Mouse (Mus musculus) thymus, postnatal 10 days (tissue): ENCODE measurements at regions not wholly inside any gene's neighbourhood (a gene's known extent, or its start where the extent isn't known, plus 50 kb on each side); places are given as distances from the start of the nearest gene placed in this dataset.

Experiments used
- DNase-seq, 2 experiments: peaks; one replicate each; pipeline ENCODE4 v3.0.0; 2021; ENCODE audit warnings: low spot score in 2 of 2

DNA sequence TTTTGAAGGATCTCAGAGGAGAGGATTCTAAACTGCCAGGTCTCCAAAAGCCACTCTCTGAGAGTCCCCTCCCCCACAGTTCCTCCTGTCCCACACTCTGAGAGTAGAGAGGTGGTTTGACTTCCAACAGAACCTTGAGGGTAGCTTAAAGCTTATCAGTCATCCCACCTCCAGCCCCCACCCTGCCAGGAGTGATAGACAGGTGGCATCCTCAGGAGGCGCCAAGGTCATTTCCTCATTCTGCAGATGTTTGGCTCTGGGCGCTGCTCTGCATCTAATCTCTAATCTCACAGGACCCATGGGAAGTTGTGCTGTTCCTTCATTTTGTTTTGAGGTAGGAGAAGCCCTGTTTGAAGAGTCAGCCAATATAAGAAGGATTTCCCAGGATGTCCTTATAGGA, 96.2 kb downstream of the Hes1 start:
- DNase-seq = no peak

DNA sequence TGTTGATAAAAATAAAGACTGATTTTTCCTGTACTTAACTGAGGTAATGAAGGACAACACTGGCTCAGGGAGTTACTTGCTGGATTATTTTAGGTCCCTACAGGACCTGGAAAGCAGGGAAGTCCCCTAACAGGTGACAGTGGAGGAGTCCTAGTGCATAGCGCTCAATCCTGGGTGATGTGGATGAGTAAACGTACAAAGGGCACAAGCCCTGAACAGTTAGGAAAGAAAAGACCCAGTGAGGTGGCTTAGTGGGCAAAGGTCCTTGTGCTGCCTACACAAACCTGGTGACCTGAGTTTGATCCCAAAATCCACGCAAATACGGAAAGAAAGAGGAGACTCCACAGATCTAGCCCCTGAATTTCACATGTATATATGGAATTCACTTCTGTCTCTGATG, 99.1 kb downstream of the Hes1 start:
- DNase-seq = no peak

DNA sequence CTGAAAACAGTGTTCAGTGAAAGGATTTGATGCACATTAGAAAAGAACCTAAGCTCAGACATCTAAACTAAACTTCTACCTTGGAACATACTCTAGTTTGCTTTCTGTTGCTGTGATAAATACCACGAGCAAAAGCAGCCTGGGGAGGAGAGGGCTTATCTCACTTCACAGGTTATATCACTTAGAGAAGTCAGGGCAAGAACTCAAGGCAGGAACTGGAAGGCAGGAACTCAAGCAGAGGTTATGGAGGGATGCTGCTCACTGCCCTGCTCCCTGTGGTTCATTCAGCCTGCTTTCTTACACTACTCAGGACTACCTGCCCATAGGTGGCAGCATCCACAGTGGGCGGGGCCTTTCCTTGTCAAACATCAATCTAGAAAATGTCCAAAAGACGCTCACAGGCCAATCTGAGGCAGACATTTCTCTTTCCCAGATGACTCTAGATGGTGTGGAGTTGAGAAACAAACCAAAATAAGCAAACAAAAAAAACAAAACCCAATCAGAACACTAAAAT, 101.5 kb downstream of the Hes1 start:
- DNase-seq = no peak

DNA sequence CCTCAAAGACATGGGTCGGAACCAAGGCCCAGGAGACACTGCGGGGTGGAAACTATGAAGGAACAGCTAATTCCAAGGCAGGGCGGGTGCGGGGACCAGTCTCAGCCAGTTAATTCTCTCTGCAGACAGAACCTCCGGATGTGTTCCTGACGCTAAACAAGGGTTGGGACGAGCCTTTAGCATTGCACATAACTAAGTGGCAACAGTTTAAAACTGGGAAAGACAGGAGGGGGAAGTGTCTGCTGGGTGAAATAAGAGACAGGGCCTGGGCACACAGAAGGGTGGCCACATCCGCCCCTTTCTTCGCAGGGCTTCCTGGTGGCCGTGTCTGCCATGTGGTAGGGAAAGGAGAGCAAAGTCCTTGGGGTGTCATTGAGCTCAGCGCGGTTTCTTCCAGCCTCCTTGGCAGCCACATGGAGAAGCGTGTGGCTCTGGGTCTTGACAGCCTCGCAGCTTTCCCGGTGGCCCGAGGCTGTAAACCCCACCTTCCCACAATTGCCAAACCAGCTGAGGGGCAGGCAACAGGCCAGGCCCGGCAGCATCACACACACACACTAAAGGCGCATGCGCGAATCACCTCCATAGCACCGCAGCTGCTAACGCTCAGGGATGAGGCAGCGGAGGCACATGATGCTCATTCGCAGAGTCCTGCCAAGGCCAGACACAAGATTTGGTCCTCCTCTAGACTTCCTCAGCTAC, 95.8 kb downstream of the Cpn2 start:
- no peak for DNase-seq

DNA sequence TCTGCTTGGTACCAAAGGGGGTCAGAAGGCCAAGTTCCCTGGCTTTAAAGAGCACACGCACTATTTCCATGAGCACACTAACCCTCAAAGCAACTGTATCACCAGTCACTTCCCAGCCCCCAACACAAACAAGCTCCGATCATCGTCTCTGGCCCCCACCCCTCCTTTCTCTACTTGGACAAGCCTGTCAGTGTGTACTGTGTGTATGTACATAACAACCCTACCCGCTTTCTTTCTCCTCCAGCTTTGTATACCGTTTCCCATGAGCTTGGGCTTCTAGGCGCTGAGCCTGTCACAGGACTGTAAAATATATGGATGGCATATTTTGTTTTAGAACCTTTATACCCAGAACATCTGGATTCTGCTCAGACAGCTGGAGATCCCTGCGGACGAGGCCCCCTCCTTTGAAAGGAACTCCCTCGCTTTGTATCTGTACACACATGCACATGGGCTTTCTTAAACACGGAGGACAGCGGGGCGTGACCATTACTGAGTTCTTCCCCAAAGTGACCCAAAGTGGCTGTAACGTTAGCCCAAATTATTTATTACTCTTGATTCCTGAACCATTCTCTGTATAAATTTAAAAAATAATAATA, 95.1 kb downstream of the Cpn2 start:
- no peak for DNase-seq

DNA sequence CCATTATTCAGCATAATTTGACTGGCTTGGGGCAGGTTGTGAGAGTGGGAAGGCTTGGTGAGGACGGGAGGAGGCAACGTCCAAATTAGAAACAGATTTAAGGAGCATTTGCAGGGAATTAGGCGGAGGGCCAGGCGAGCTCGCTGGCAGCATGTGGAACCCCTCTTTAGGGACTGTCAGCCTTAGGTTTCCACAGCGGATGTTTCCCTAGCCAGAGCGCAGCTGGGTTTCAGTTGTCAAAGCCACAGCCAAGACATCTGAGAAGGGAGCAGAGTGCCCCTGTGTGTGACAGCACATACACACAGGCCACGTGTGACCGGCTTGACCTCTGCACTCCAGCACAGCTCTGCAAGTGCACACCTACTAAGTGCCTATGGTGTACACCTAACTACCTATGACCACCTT, 94.5 kb downstream of the Cpn2 start:
- DNase-seq = peak in 1 of 2 experiments; percentile 48

DNA sequence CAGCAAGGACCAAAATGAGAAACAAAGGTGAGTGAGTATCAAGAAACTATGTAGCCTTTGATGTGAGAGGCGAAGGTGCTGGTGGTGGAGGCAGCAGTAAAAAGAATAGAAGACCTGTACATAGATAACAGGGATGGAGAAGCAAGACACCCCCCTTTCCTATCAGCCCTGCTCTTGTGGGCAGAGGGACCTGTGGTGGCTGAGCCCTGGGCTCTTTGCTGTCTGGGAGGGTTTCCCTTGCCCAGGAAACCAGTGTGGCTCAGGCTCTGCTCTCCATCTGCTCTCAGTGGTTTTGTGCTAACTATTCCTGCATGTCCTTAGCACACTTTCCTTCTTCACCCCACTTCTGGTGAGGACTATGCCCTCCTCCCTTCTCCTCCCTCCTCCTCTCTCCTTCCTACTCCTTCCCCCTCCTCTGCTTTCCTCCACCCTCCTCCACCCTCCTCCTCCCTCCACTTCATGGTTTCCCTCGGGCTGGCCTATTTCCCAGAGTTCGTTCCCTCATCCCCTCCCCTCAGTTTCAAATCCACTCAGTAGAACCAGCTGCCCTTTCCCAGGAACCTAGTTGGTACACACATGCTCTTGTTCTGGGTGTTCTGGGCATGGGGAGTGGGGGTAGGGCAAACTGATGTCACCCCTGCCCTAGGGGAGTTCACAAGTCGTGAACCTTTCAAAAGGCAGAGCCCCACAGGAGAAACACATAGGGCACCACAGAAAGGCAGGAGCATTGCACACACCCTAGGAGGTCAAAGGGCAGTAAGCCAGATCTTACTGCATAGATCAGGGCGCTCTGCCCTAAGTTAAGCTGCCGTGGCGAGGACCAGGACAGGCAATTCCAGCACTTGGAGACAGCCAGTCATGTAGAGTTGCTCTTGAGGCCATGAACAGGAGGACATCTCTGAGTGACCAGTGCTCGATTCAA, 93.1 kb downstream of the Cpn2 start:
- no peak for DNase-seq

DNA sequence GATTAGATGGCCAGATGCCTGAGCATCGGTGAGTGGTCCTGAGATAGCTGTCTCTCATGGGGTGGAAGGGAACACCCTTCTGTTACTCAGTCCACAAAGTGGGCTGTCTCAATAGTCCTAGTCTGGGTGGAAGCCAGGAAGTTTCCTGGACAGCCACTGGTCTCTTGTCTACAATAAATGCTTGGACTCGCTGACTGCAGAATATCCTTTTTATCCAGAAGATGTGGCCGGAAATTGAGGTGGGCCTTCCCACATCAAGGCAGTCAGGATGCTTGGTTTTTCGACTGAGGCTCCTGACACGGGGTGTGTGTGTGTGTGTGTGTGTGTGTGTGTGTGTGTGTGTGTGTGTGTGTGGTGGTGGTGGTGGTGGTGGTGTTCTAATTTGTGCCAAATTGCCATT, 91.0 kb downstream of the Cpn2 start:
- DNase-seq = no peak

DNA sequence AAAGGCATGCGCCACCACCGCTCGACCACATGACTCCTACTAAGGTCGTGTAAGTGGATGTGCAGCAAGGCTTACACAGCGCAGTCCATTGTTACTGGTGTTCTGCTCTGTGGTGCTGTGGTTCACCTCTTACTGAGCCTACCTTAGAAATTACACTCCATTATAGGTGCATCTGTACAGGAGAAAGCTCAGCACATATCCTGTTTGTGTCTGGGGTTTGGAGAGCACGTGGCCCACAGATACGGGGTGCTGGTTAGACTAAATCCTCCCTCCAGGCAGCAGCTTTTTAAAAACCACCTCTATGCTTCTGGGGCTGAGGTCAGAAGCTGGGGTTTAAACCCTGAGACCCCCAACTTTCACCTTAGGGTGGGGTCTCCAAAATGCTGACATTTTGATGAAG, 89.5 kb downstream of the Cpn2 start:
- no peak for DNase-seq

DNA sequence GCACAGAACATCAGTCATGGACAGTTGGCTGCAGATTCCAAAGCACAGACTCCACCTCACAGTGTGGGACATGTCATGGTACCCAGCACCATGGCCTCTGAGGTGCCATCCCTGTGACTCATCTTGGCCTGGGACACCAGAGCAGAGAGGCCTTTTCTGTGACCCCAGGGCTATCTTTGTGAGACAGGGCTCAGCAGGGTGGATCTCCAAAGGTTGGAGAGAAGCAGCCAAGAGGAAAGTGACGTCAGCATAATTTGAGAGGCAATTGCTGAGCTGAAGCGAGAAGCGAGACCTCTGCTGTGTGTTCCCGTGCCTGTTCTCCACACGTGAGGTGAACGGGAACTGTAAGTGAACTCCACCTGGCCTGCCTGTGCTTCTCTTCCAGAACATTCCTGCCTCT, 88.7 kb downstream of the Cpn2 start:
- DNase-seq = no peak

DNA sequence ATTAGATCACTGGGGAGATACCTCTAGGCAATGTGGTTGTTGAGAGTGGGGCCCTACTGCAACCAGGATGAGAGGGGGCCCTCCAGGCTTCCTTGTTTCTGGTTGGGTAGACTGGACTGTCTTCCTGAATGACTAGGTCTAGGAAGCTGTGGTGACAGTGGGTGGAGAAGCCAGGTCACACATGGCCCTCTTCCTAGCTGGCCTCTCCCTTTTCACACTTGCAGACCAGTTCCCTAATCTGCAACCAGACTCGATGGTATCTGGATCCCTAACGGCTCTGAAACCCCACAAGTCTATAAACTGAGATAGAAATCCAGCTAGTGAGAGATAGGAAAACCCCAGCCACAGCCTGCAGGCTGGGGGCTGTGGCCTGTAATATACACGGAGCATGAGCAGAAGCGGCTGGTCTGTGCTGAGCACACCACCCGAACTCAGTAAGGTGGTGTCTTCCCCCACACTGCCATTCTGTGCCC, 87.8 kb downstream of the Cpn2 start:
- DNase-seq = no peak

DNA sequence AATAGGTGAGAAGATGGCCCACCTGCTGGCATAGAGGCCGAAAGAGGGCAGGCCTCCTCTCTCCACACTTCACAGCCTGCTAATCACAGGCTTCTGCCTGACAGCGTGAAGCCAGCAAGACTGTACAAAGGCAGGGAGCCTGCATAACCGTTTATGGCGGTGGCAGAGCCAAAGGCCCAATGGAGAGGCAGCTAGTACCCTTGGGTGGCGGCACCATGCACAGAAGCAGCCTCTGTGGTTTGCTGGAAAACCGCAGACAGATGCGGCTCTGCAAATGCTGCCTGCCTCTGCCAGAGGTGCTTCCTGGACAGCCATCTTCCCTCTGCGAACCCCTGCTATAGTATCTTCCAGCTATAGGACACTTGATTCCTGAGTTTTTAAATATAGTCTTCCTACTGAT, 86.2 kb downstream of the Cpn2 start:
- DNase-seq = peak; percentile 80 to 85

DNA sequence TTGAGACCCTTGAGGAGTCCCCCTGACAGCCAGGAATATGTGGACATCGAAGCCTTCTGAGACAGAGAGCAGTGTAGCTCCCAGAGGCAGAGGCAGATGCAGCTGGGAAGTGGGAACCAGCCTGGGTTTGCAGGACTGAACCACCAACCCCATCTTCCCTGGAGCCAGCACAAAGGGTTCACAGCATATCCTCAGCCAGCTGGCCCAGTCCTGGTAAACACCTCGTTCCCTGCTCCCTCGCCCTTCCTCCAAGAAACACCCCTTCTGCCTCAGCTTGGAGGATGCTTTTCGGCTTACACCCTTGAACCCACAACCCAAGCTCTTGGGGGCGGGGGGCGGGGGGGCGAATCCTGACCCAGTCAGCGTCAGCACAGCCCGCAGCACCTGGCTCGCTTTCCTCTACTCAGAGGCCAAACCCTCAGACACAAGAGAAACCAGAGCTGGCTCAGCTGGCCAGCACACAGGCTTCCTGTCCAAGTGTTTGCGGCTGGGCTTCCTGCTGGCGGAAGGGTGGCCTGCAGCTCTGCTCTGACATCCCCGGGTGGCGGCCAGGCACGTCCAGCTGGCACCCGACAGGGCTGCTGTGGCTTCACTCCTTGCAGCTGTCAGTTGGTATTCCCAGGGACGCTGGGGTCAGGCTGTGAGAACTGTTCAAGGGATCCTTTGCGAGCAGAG, 82.6 kb downstream of the Cpn2 start:
- no peak for DNase-seq

DNA sequence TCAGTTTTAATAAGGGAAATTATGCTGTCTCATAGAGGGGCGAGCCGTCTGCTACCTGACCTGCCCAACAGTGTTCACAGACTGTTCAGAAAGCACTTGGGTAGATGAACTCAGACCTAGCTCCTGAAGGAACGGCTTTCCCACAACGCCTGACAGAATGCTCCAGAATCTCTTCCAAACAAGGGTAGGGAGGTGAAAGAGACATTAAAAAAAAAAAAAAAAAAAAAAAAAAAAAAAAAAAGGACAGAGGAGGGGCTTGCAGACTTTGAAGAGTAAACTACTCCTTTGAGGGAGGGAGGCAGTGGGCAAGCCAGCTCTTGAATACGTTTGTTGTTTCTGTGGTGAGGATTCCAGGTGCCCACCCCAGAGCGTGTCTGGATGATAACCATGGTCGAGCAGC, 81.6 kb downstream of the Cpn2 start:
- no peak for DNase-seq

DNA sequence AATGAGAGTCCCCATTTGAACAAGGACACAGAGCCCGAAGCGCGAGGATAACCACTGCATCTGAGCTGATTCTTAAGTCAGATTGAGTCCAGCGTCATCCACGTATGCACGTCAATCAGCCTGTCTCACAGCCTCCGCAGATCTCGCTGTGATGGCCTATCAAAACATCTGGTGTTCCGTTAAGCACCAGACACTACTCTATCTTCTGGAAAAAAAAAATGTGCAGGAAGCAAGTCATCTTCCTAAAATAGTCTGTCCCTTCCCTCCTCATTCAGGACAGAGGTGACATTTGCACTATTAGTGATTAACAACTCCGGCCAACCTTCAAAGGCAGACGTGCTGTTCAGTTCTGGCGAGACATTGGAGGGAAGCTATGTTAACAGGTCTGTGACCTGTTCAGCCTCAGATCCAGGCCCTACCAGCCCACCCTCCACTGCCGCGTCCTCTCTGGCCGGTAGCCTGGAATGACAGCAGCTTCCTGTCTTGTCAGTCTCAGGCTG, 81.0 kb downstream of the Cpn2 start:
- DNase-seq = no peak

DNA sequence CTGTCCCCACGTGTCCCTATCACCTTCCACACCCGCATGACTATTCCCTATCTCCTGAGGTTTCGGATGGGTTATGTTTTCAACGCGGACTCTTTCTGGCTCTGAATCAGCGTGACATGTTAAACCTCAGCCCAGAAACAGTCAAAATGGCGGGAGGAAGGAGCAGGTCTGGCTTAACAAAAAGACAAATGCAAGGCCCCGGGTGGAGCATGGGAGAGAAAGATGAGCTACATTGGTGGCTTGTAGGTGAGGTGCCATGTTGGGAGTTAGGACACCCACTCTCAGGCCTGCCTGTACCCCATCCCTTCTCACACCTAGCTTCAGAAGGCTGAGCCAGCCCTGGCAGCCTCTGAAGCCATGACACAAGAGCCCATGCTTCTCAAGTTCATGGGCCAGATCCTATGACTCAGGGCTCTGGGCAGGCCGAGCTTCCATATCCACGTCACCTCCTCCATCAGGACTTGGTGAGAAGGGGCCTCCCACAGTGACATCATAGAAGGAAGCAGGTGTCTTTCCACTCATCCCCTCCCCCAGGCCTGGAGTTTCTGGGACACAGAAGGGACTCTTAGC, 80.5 kb downstream of the Cpn2 start:
- DNase-seq = no peak

DNA sequence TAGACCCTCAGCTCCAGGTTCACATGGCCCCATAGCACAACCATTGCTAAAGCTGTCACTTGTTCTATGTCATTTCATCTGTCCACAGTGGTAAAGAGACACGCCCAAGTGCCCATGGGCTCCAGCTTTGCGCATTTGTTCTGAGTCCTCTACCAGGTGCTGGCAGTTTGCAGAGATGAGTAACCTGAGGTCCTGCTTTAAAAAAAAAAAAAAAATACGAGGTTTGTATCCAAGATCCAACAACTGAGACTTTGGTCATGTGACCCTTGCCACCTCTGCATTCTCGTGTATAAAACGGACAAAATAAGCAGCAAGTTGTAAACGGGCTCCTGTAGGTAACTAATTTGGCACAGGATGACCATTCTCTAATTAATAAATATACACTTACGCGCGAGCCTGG, 79.9 kb downstream of the Cpn2 start:
- DNase-seq = no peak

DNA sequence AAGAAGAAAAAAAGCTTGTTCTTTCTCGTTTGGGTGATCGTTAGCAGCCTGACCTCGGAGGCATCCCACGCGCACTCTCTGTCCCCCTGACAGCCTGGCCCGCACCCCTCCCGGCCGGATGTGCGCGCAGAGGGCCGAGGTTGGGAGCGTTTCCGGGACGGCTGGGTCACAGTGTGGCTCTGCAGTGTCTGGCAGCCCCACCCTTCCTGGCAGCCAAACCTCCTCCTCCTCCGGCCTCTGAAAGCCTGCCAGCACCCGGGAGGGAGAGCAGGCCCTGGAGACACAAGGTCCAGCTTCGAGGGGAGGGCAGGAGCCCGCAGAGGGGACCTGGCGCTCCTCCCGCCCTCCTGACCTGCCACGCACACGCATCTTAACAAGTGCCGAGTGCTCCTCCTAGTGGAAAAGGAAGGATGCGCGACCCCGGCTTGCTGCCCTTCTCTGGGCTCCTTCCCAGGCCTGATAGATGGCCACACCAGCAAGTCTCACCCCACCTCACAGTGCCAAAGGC, 79.3 kb downstream of the Cpn2 start:
- DNase-seq = peak; percentile 70 to 81

DNA sequence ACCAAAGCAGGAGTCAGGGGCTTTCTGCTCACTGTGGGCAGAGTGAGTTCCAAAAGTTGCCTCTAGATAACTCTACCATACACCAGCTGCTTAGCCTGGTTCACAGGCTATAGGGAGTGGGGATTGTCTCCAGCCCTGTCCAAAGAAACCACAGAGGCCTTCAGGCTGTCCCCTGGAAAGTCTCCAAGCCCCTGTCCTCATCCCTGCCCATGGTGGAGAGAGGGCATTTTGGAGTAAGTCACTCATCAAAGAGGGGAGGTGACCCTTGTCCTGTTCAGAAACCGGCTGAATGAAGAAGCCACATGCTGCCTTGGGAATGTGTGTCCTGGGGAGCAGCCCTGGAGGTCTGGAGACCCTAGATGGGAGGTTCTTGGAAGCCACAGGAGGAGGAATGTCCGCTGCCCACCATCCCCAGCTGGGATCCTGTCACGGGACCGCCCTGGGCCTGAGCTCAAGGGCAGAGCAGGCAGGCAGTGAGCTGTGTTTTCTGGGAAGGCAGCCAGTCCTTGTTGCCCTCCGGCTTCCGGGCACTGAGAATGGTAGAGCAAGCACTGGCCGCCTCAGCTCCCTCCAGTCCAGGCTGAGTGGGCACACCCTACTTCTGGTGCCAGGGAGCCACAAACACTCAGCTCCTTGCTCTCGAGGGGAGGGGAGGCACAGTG, 78.4 kb downstream of the Cpn2 start:
- no peak for DNase-seq

DNA sequence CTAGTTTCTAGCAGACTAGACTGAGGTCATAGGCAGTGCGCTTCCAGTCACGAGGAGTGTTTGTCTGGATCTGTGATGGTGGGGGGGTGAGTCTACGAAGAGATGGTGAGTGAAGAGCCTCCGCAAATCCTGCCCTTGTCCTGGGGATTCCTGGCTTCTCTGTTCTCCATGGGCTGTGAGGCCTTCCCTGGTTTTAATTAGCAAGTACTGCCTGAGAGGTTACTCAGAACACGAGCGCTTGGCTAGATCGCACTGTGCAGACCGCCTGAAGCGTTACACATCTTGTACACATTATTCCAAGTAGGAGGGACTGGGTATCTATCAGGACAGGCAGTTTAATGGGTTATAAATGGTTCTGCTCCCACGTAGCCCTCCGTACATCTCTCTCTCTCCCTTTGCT, 76.9 kb downstream of the Cpn2 start:
- DNase-seq = no peak
